Mouse (Mus musculus) ES-E14 (cell line): ENCODE data around the gene H2afy.

Experiments
- HCFC1 ChIP-seq: IDR thresholded peaks from 2 replicates; pipeline ENCODE4 v1.6.1; 2012; ENCODE audit warnings: low read length, inconsistent platforms, borderline replicate concordance; ENCODE audit not compliant: insufficient read depth
- MAFK ChIP-seq: IDR thresholded peaks from 2 replicates; pipeline ENCODE4 v1.6.1; 2014; ENCODE audit warnings: mild to moderate bottlenecking, low read depth, low read length, inconsistent platforms; ENCODE audit not compliant: insufficient read depth
- ZC3H11A ChIP-seq: IDR thresholded peaks from 2 replicates; pipeline ENCODE4 v1.6.1; 2012; ENCODE audit warnings: low read depth, mild to moderate bottlenecking, inconsistent platforms, low read length, borderline replicate concordance
- ZNF384 ChIP-seq: IDR thresholded peaks from 2 replicates; pipeline ENCODE4 v1.6.1; 2012; ENCODE audit warnings: low read depth, low read length, inconsistent platforms

DNA sequence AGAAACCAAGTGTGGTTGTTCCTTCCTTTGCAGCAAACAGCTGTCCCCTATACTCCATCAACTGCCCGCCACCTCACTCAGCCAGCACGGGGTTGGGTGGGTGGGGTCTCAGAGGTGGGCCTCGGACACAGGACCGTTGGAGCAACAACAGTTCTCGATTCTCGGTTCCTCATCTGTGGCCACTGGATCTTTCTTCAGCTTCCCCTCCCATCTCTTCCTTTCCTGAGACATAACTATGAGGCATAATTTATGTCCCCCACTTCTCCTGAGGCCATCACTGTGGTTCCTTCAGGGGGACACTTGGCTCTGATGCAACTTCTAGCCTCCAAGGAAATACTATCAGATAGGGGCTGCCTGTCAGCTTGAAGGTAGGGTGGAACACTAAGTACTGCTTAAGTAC, 26.7 kb upstream of the H2afy start:
- TF ChIP-seq MAFK (no peak), HCFC1 (no peak), ZC3H11A (no peak), ZNF384 (no peak)
